Mouse (Mus musculus) heart, embryonic 15.5 days (tissue): ENCODE measurements at regions not wholly inside any gene's neighbourhood (a gene's known extent, or its start where the extent isn't known, plus 50 kb on each side); places are given as distances from the start of the nearest gene placed in this dataset.

Source experiments
- ATAC-seq: fragments of 200-750 bp; cut with Nextera tagmentation; replicated peaks from 2 replicates; pipeline ENCODE4 v1.8.0; 2017; ENCODE audit warnings: low read depth, moderate TSS enrichment; ENCODE audit not compliant: insufficient number of reproducible peaks, insufficient read depth, low FRiP score
- H3K27ac ChIP-seq: fragments of 300-500 bp; sonication (generic); 2 replicates; pipeline ENCODE4 v1.5.1; 2015; ENCODE audit warnings: mild to moderate bottlenecking, inconsistent platforms
- H3K27me3 ChIP-seq: fragments of 300-500 bp; sonication (generic); 2 replicates; pipeline ENCODE4 v1.6.1; 2015; ENCODE audit warnings: inconsistent platforms
- H3K36me3 ChIP-seq: fragments of 300-500 bp; sonication (generic); 2 replicates; pipeline ENCODE4 v1.6.1; 2015; ENCODE audit warnings: mild to moderate bottlenecking, inconsistent platforms
- H3K4me1 ChIP-seq: fragments of 300-500 bp; sonication (generic); replicated peaks from 2 replicates; pipeline ENCODE4 v1.6.1; 2015; ENCODE audit warnings: inconsistent platforms
- H3K4me2 ChIP-seq: fragments of 300-500 bp; sonication (generic); 2 replicates; pipeline ENCODE4 v1.6.1; 2015; ENCODE audit warnings: inconsistent platforms, mild to moderate bottlenecking, moderate library complexity
- H3K4me3 ChIP-seq: fragments of 300-500 bp; sonication (generic); 2 replicates; pipeline ENCODE4 v1.5.1; 2015; ENCODE audit warnings: mild to moderate bottlenecking, inconsistent platforms
- H3K9ac ChIP-seq: fragments of 300-500 bp; sonication (generic); 2 replicates; pipeline ENCODE4 v1.6.1; 2015; ENCODE audit warnings: mild to moderate bottlenecking, inconsistent platforms
- H3K9me3 ChIP-seq: fragments of 300-500 bp; sonication (generic); replicated peaks from 2 replicates; pipeline ENCODE4 v1.6.1; 2016; ENCODE audit warnings: inconsistent platforms
- WGBS: fragments of 180-500 bp; shearing (Covaris S2); methylation state at CpG from one replicate; pipeline ENCODE4 v1.1.7; 2015; ENCODE audit warnings: mixed read lengths; 5-methylcytosine and 5-hydroxymethylcytosine counted together

DNA sequence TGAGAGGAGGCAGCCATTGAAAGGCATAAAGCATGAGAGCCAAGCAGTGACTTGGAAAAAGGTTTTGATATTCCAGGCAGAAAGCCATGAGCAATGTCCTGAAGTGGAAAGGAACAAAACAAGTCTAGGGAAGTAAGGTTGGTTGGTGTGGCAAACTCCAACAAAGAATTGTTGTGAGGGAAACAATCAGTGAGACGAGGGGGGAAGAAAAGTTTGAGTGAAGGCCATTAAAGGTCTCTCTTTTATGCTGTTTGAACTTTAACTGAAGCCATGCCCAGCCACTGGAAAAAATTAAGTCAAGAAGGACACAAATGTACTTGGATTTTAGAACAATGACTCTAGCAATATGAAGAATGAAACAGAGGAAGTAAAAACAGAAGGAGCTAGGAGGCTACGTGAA lies 680.0 kb downstream of the Ttll7 start:
- Histone ChIP-seq H3K4me3 (no peak overlapping the region), H3K9me3 (no peaks in the 10 kb centered on the region), H3K36me3 (no peaks in the 10 kb centered on the region), H3K27me3 (no peaks in the 10 kb centered on the region), H3K27ac (no peak overlapping the region), H3K4me1 (no peaks in the 10 kb centered on the region), H3K4me2 (no peak overlapping the region), H3K9ac (no peak overlapping the region)
- ATAC-seq = no peak
- WGBS = 77% methylated on average over 2 of the region's 2 CpGs

DNA sequence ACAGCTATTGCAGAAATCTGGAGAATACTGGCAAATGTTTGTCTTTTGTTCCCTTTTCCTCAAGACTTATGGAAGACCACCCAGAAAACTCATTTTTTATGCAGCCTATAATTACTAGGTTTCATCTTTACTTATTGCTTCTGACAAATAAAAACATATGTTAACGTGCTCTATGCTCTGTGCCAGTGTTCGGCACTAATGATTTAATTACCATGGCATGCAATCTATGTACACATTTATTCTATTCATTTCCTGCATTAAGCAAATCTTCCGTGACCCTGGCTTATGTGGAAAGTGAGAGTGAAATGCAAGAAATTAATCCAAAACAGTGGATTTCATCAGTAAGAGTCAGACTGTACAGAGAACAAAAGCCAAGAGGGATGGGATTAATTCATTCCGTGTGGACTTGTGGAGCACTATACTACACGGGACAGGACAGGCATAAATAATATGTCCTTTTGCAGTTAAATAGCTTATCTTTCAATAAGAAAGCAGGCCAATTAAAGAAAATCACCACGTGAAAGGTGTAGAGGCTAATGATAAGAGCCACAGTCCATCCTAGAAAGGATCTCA lies 679.5 kb downstream of the Ttll7 start:
- Histone ChIP-seq H3K36me3 (no peaks in the 10 kb centered on the region), H3K27ac (no peak overlapping the region), H3K4me2 (no peak overlapping the region), H3K4me3 (no peak overlapping the region), H3K27me3 (no peaks in the 10 kb centered on the region), H3K9me3 (no peaks in the 10 kb centered on the region), H3K9ac (no peak overlapping the region), H3K4me1 (no peaks in the 10 kb centered on the region)
- no peak for ATAC-seq
- 71% methylated on average over 6 of the region's 6 CpGs for WGBS
